ENCODE assay signal across 8 mouse cellular contexts in genomic region chr12:12356463-12356862, GRCm38 (mm10).
DNase-seq lines count a peak whose midpoint lies in the region; ATAC-seq and TF ChIP-seq lines count a peak whose summit lies in the region.

No protein-coding gene starts in this region.

- 0 out of 2 replicates have a peak overlapping the region, but pooled peaks have one; percentile 16 for H3K27ac ChIP-seq in intestine, embryonic 14.5 days (ENCODE audit: low read depth)
- H3K27ac ChIP-seq in intestine, embryonic 16.5 days (ENCODE audit: low read length): no peak overlapping the region
- no peak overlapping the region for H3K27ac ChIP-seq in lung, postnatal 0 days (ENCODE audit: low read length)

- H3K4me1 ChIP-seq in intestine, embryonic 14.5 days (replicated peaks; ENCODE audit: control insufficient read depth, insufficient read depth, low read length): peaks cover 17% of the 10 kb centered on the region; the same call in 1 of the 2 replicates
- H3K4me1 ChIP-seq in intestine, embryonic 16.5 days (ENCODE audit: control insufficient read depth, insufficient read depth, low read length): 0 out of 2 replicates have a peak, but pooled peaks cover 2% of the 10 kb centered on the region
- H3K4me1 ChIP-seq in lung, postnatal 0 days (ENCODE audit: insufficient read depth, low read depth, low read length): no peaks in the 10 kb centered on the region; the same call in 1 of the 2 replicates

- TF ChIP-seq EP300 in lung, postnatal 0 days (IDR thresholded peaks at IDR 0.05): no peak

- no peaks in the 10 kb centered on the region for H3K27me3 ChIP-seq in intestine, embryonic 14.5 days (replicated peaks; ENCODE audit: control insufficient read depth, insufficient read depth, low read length)
- H3K27me3 ChIP-seq in intestine, embryonic 16.5 days (replicated peaks; ENCODE audit: control insufficient read depth, insufficient read depth, low read length): no peaks in the 10 kb centered on the region
- H3K27me3 ChIP-seq in lung, postnatal 0 days (replicated peaks; ENCODE audit: insufficient read depth, low read length): no peaks in the 10 kb centered on the region

- no peak overlapping the region for H3K4me3 ChIP-seq in intestine, embryonic 14.5 days (ENCODE audit: low read depth, low read length)
- H3K4me3 ChIP-seq in intestine, embryonic 16.5 days (ENCODE audit: low read length): no peak overlapping the region
- no peak overlapping the region for H3K4me3 ChIP-seq in lung, postnatal 0 days (ENCODE audit: low read depth, low read length)

- no peaks in the 10 kb centered on the region for H3K36me3 ChIP-seq in intestine, embryonic 14.5 days (ENCODE audit: control insufficient read depth, insufficient read depth, low read length)
- H3K36me3 ChIP-seq in intestine, embryonic 16.5 days (ENCODE audit: control insufficient read depth, insufficient read depth, low read length): no peaks in the 10 kb centered on the region
- no peaks in the 10 kb centered on the region for H3K36me3 ChIP-seq in lung, postnatal 0 days (ENCODE audit: insufficient read depth, low read length)

- no peak overlapping the region for H3K4me2 ChIP-seq in intestine, embryonic 14.5 days (ENCODE audit: low read length)
- H3K4me2 ChIP-seq in intestine, embryonic 16.5 days (ENCODE audit: low read depth, low read length): no peak overlapping the region
- H3K4me2 ChIP-seq in lung, postnatal 0 days (replicated peaks; ENCODE audit: low read depth, low read length): no peak overlapping the region

- ATAC-seq in intestine, embryonic 14.5 days (replicated peaks; ENCODE audit: low FRiP score, low TSS enrichment, low read depth): no peak
- ATAC-seq in intestine, embryonic 16.5 days: no peak; the same call in 1 of the 2 replicates
- peak; percentile 72 for ATAC-seq in lung, postnatal 0 days
- no peak for ATAC-seq in CD4-positive, CD25-positive, alpha-beta regulatory T cell, adult 4 months

- DNase-seq in intestine, embryonic 14.5 days (ENCODE audit: low spot score): no peak
- DNase-seq in brain, embryonic 14.5 days (ENCODE audit: low read depth): peak; percentile 72
- peak; percentile 36 for DNase-seq in gonadal fat pad, adult 2 months (ENCODE audit: low read depth)
- peak; percentile 80 for DNase-seq in lung, postnatal 0 days (ENCODE audit: low spot score)
- DNase-seq in frontal cortex, postnatal 10 days (ENCODE audit: low spot score in 2 of 2): no peak
- no peak for DNase-seq in urinary bladder, postnatal 4 days (ENCODE audit: low spot score in 2 of 2)

- WGBS in intestine, embryonic 14.5 days: 15% methylated on average over 1 of the region's 1 CpGs
- WGBS in intestine, embryonic 16.5 days: 26% methylated on average over 1 of the region's 1 CpGs
- WGBS in lung, postnatal 0 days: 5% methylated on average over 1 of the region's 1 CpGs

- no peaks in the 10 kb centered on the region for H3K9me3 ChIP-seq in intestine, embryonic 14.5 days (ENCODE audit: control insufficient read depth, low read length)
- H3K9me3 ChIP-seq in intestine, embryonic 16.5 days (ENCODE audit: control insufficient read depth, low read length): no peaks in the 10 kb centered on the region
- H3K9me3 ChIP-seq in lung, postnatal 0 days (ENCODE audit: low read length): no peaks in the 10 kb centered on the region

- no peak for TF ChIP-seq CTCF in brain, embryonic 14.5 days (IDR thresholded peaks at IDR 0.05; ENCODE audit: borderline replicate concordance, extremely low read depth, insufficient read depth, insufficient read length)
- TF ChIP-seq CTCF in lung, postnatal 0 days (IDR thresholded peaks at IDR 0.05): no peak

- no peak for TF ChIP-seq POLR2A in brain, embryonic 14.5 days (IDR thresholded peaks at IDR 0.05; ENCODE audit: borderline replicate concordance, extremely low read depth, insufficient read depth, insufficient read length, poor library complexity, severe bottlenecking)

- H3K9ac ChIP-seq in intestine, embryonic 14.5 days (ENCODE audit: low read length): no peak overlapping the region
- no peak overlapping the region for H3K9ac ChIP-seq in intestine, embryonic 16.5 days (ENCODE audit: low read depth, low read length)
- H3K9ac ChIP-seq in lung, postnatal 0 days (replicated peaks; ENCODE audit: low read depth): no peak overlapping the region

Comparison
In these comparisons a context has a peak if more than half of its experiments do, and no peak if none do; other contexts are left out.
1. DNase-seq: peak in brain, embryonic 14.5 days (single experiment), gonadal fat pad, adult 2 months (single experiment) and lung, postnatal 0 days (single experiment); none in intestine, embryonic 14.5 days (single experiment), frontal cortex, postnatal 10 days (0 of 2) and urinary bladder, postnatal 4 days (0 of 2).